In genomic region chr13:85507374-85508101, GRCm38 (mm10) we compare ENCODE assay signal across 9 mouse cellular contexts.
DNase-seq lines count a peak whose midpoint lies in the region; ATAC-seq lines count a peak whose summit lies in the region.
"Had no signal": no experiment of that assay in that cellular context is flagged by ENCODE, and none has a peak within 500 bp of the region (broad histone marks: within the 10 kb centered on the region; RNA-seq: fewer than 3 reads in every experiment).

No protein-coding gene starts in this region.

- peaks cover 16% of the 10 kb centered on the region for H3K4me1 ChIP-seq in embryonic facial prominence, embryonic 10.5 days
- H3K4me1 ChIP-seq in liver, embryonic 15.5 days (replicated peaks), result peaks cover 12% of the 10 kb centered on the region
- H3K4me1 ChIP-seq in kidney, embryonic 16.5 days (ENCODE audit: insufficient read depth, low read length), result peaks cover 10% of the 10 kb centered on the region

- no peaks in the 10 kb centered on the region for H3K9me3 ChIP-seq in embryonic facial prominence, embryonic 10.5 days
- H3K9me3 ChIP-seq in liver, embryonic 15.5 days (replicated peaks), result no peaks in the 10 kb centered on the region
- no peaks in the 10 kb centered on the region for H3K9me3 ChIP-seq in kidney, embryonic 16.5 days (ENCODE audit: low read length)

- no peaks in the 10 kb centered on the region for H3K36me3 ChIP-seq in embryonic facial prominence, embryonic 10.5 days (replicated peaks)
- no peaks in the 10 kb centered on the region for H3K36me3 ChIP-seq in liver, embryonic 15.5 days (replicated peaks)
- H3K36me3 ChIP-seq in kidney, embryonic 16.5 days (ENCODE audit: insufficient read depth, low read length), result no peaks in the 10 kb centered on the region

- peak; percentile 57; the same call in 1 of the 2 replicates for ATAC-seq in liver, embryonic 15.5 days (ENCODE audit: insufficient read depth)
- no peak for ATAC-seq in kidney, embryonic 16.5 days (ENCODE audit: low FRiP score, low TSS enrichment)

- no peak overlapping the region for H3K27ac ChIP-seq in embryonic facial prominence, embryonic 10.5 days (replicated peaks)
- peak overlapping the region; percentile 25; the same call in 1 of the 2 replicates for H3K27ac ChIP-seq in liver, embryonic 15.5 days (replicated peaks)
- no peak overlapping the region for H3K27ac ChIP-seq in kidney, embryonic 16.5 days (ENCODE audit: low read length)

- WGBS in embryonic facial prominence, embryonic 10.5 days, result 56% methylated on average over 6 of the region's 6 CpGs
- 8% methylated on average over 6 of the region's 6 CpGs for WGBS in liver, embryonic 15.5 days (ENCODE audit: insufficient replicate concordance)
- WGBS in kidney, embryonic 16.5 days, result 40% methylated on average over 6 of the region's 6 CpGs

- H3K4me2 ChIP-seq in liver, embryonic 15.5 days, result peak overlapping the region; percentile 39
- H3K4me2 ChIP-seq in kidney, embryonic 16.5 days (replicated peaks; ENCODE audit: low read depth, low read length), result no peak overlapping the region

- no peak overlapping the region for H3K4me3 ChIP-seq in embryonic facial prominence, embryonic 10.5 days
- H3K4me3 ChIP-seq in liver, embryonic 15.5 days (replicated peaks), result no peak overlapping the region
- no peak overlapping the region for H3K4me3 ChIP-seq in kidney, embryonic 16.5 days (ENCODE audit: low read length)

- H3K9ac ChIP-seq in liver, embryonic 15.5 days, result no peak overlapping the region
- no peak overlapping the region for H3K9ac ChIP-seq in kidney, embryonic 16.5 days (replicated peaks; ENCODE audit: low read length)

- H3K27me3 ChIP-seq in embryonic facial prominence, embryonic 10.5 days (replicated peaks; ENCODE audit: low read depth, poor library complexity, severe bottlenecking), result no peaks in the 10 kb centered on the region
- H3K27me3 ChIP-seq in liver, embryonic 15.5 days, result no peaks in the 10 kb centered on the region
- no peaks in the 10 kb centered on the region for H3K27me3 ChIP-seq in kidney, embryonic 16.5 days (ENCODE audit: insufficient read depth, low read length)

- peak; percentile 90 for DNase-seq in heart, adult 11 months
- no peak for DNase-seq in heart, postnatal 4 days
- DNase-seq in embryonic facial prominence, embryonic 10.5 days (ENCODE audit: low spot score), result peak; percentile 21
- peak; percentile 56 to 76 for DNase-seq in thymus, adult 18-20 months
- no peak for DNase-seq in cerebellum, postnatal 10 days
- no peak for DNase-seq in testis, postnatal 14 days (ENCODE audit: low spot score)
- DNase-seq: cerebellum, adult 2 months had no signal

Comparison
In these comparisons a context has a peak if more than half of its experiments do, and no peak if none do; other contexts are left out.
1. DNase-seq: peak in heart, adult 11 months (single experiment), embryonic facial prominence, embryonic 10.5 days (single experiment) and thymus, adult 18-20 months (2 of 2); none in heart, postnatal 4 days (single experiment), cerebellum, postnatal 10 days (0 of 2) and testis, postnatal 14 days (single experiment).